Comparison of ENCODE assay signal across 23 mouse cellular contexts in genomic region chr2:19280331-19280730, GRCm38 (mm10).
DNase-seq lines count a peak whose midpoint lies in the region; ATAC-seq lines count a peak whose summit lies in the region.
"Had no signal": no experiment of that assay in that cellular context is flagged by ENCODE, and none has a peak within 500 bp of the region (broad histone marks: within the 10 kb centered on the region; RNA-seq: fewer than 3 reads in every experiment).

No protein-coding gene starts in this region.

- H3K4me2 ChIP-seq in forebrain, embryonic 13.5 days = no peak overlapping the region
- H3K4me2 ChIP-seq: embryonic facial prominence, embryonic 13.5 days; limb, embryonic 13.5 days; liver, embryonic 13.5 days; lung, embryonic 14.5 days had no signal

- no peak overlapping the region for H3K9ac ChIP-seq in forebrain, embryonic 13.5 days
- H3K9ac ChIP-seq: embryonic facial prominence, embryonic 13.5 days; limb, embryonic 13.5 days; liver, embryonic 13.5 days; lung, embryonic 14.5 days had no signal

- no peak overlapping the region for H3K27ac ChIP-seq in forebrain, embryonic 13.5 days
- no peak overlapping the region for H3K27ac ChIP-seq in forebrain, embryonic 10.5 days
- H3K27ac ChIP-seq in embryonic facial prominence, embryonic 10.5 days (replicated peaks) = no peak overlapping the region
- H3K27ac ChIP-seq: embryonic facial prominence, embryonic 13.5 days; heart, embryonic 10.5 days; hindbrain, embryonic 10.5 days; limb, embryonic 13.5 days; liver, embryonic 13.5 days had no signal

- no peaks in the 10 kb centered on the region for H3K9me3 ChIP-seq in forebrain, embryonic 13.5 days (replicated peaks)
- no peaks in the 10 kb centered on the region for H3K9me3 ChIP-seq in forebrain, embryonic 10.5 days
- H3K9me3 ChIP-seq in embryonic facial prominence, embryonic 10.5 days = no peaks in the 10 kb centered on the region
- H3K9me3 ChIP-seq: embryonic facial prominence, embryonic 13.5 days; heart, embryonic 10.5 days; hindbrain, embryonic 10.5 days; limb, embryonic 13.5 days; liver, embryonic 13.5 days had no signal

- no peak overlapping the region for H3K4me3 ChIP-seq in forebrain, embryonic 13.5 days
- H3K4me3 ChIP-seq in forebrain, embryonic 10.5 days = no peak overlapping the region
- no peak overlapping the region for H3K4me3 ChIP-seq in embryonic facial prominence, embryonic 10.5 days
- H3K4me3 ChIP-seq: embryonic facial prominence, embryonic 13.5 days; heart, embryonic 10.5 days; hindbrain, embryonic 10.5 days; limb, embryonic 13.5 days; liver, embryonic 13.5 days had no signal

- 85% methylated on average over 11 of the region's 11 CpGs for WGBS in forebrain, embryonic 13.5 days
- WGBS in forebrain, embryonic 10.5 days = 92% methylated on average over 11 of the region's 11 CpGs
- 90% methylated on average over 11 of the region's 11 CpGs for WGBS in embryonic facial prominence, embryonic 10.5 days

- no peaks in the 10 kb centered on the region; the same call in 1 of the 2 replicates for H3K4me1 ChIP-seq in forebrain, embryonic 13.5 days
- H3K4me1 ChIP-seq in forebrain, embryonic 10.5 days = 0 out of 2 replicates have a peak, but pooled peaks cover 5% of the 10 kb centered on the region
- peaks cover 7% of the 10 kb centered on the region; the same call in 1 of the 2 replicates for H3K4me1 ChIP-seq in embryonic facial prominence, embryonic 10.5 days
- H3K4me1 ChIP-seq: embryonic facial prominence, embryonic 13.5 days; heart, embryonic 10.5 days; hindbrain, embryonic 10.5 days; limb, embryonic 13.5 days had no signal

- no peaks in the 10 kb centered on the region for H3K27me3 ChIP-seq in forebrain, embryonic 13.5 days
- peaks cover 20% of the 10 kb centered on the region for H3K27me3 ChIP-seq in forebrain, embryonic 10.5 days (ENCODE audit: poor library complexity, severe bottlenecking)
- peaks cover 22% of the 10 kb centered on the region; the same call in 1 of the 2 replicates for H3K27me3 ChIP-seq in embryonic facial prominence, embryonic 10.5 days (replicated peaks; ENCODE audit: low read depth, poor library complexity, severe bottlenecking)
- H3K27me3 ChIP-seq: CH12.LX had no signal

- no peak for DNase-seq in forebrain, embryonic 10.5 days (ENCODE audit: extremely low spot score, low spot score)
- peak; percentile 1 to 38 for DNase-seq in layer of hippocampus, adult 18-20 months (ENCODE audit: low spot score in 2 of 2)
- DNase-seq in layer of hippocampus, adult 9-10 months (ENCODE audit: low spot score) = no peak
- DNase-seq in brain, adult 2 months (ENCODE audit: low read depth, low spot score) = peak; percentile 28
- DNase-seq in cerebellum, postnatal 14 days = peak; percentile 65 to 69
- no peak for DNase-seq in embryonic facial prominence, embryonic 10.5 days (ENCODE audit: low spot score)
- no peak for DNase-seq in adrenal gland, postnatal 36 days
- DNase-seq: adrenal gland, postnatal 25 days; gastrocnemius, postnatal 36 days; kidney, adult 9 months; kidney, postnatal 36 days; liver, embryonic 13.5 days; lung, embryonic 14.5 days; lung, postnatal 36 days; retina, postnatal 1 day; right cerebral cortex, postnatal 4 days had no signal

- peak; percentile 55; the same call in 1 of the 2 replicates for ATAC-seq in forebrain, embryonic 13.5 days
- ATAC-seq: midbrain, embryonic 16.5 days had no signal

- no peaks in the 10 kb centered on the region for H3K36me3 ChIP-seq in forebrain, embryonic 13.5 days (ENCODE audit: poor library complexity, severe bottlenecking)
- no peaks in the 10 kb centered on the region for H3K36me3 ChIP-seq in forebrain, embryonic 10.5 days (replicated peaks)
- H3K36me3 ChIP-seq in embryonic facial prominence, embryonic 10.5 days (replicated peaks) = no peaks in the 10 kb centered on the region
- H3K36me3 ChIP-seq: embryonic facial prominence, embryonic 13.5 days; heart, embryonic 10.5 days; hindbrain, embryonic 10.5 days; limb, embryonic 13.5 days; liver, embryonic 13.5 days had no signal

Comparison
In these comparisons a context has a peak if more than half of its experiments do, and no peak if none do; other contexts are left out.
1. DNase-seq: peak in layer of hippocampus, adult 18-20 months (2 of 2), brain, adult 2 months (single experiment) and cerebellum, postnatal 14 days (2 of 2); none in forebrain, embryonic 10.5 days (single experiment), layer of hippocampus, adult 9-10 months (single experiment), embryonic facial prominence, embryonic 10.5 days (single experiment) and adrenal gland, postnatal 36 days (0 of 2).